Mouse (Mus musculus): ENCODE results near the gene Slc16a2.
"Not testable (repeated sequence)": the region's sequence is repeated elsewhere in the genome, so short reads cannot be mapped to it uniquely, and the experiment has no call there.

Slc16a2 gene

GRCm38 (mm10) chrX:103733091-103733490 is 88.7 kb downstream of the Slc16a2 start:
- DNase-seq: no peak

- DNase-seq: no peak
These were observed 89.6 kb downstream of the Slc16a2 start for GRCm38 (mm10) chrX:103732033-103732703.

- no peak for DNase-seq
These were observed 99.3 kb downstream of the Slc16a2 start for GRCm38 (mm10) chrX:103722437-103722836.

GRCm38 (mm10) chrX:103719618-103720185 is 102.1 kb downstream of the Slc16a2 start:
- no peak for DNase-seq

GRCm38 (mm10) chrX:103712922-103713321 is 108.9 kb downstream of the Slc16a2 start:
- no peak for DNase-seq

- DNase-seq: no peak
These were observed 112.1 kb downstream of the Slc16a2 start for GRCm38 (mm10) chrX:103709671-103710070.

GRCm38 (mm10) chrX:103708592-103708991 is 113.2 kb downstream of the Slc16a2 start:
- DNase-seq: no peak

GRCm38 (mm10) chrX:103704611-103705010 is 117.2 kb downstream of the Slc16a2 start:
- DNase-seq: no peak

- DNase-seq: no peak
These were observed 117.8 kb downstream of the Slc16a2 start for GRCm38 (mm10) chrX:103704024-103704423.

GRCm38 (mm10) chrX:103697796-103698195 is 124.0 kb downstream of the Slc16a2 start:
- no peak for DNase-seq

GRCm38 (mm10) chrX:103696081-103696519 is 125.7 kb downstream of the Slc16a2 start:
- DNase-seq: no peak

- DNase-seq: peak; percentile 39
These were observed 126.4 kb downstream of the Slc16a2 start for GRCm38 (mm10) chrX:103695165-103695996.

- DNase-seq: peak; percentile 6
These were observed 127.0 kb downstream of the Slc16a2 start for GRCm38 (mm10) chrX:103694787-103695164.

GRCm38 (mm10) chrX:103694381-103694780 is 127.4 kb downstream of the Slc16a2 start:
- DNase-seq: peak; percentile 4

GRCm38 (mm10) chrX:103692916-103693315 is 128.9 kb downstream of the Slc16a2 start:
- DNase-seq: no peak

- no peak for DNase-seq
These were observed 133.2 kb downstream of the Slc16a2 start for GRCm38 (mm10) chrX:103688551-103688950.

GRCm38 (mm10) chrX:103674674-103675073 is 147.1 kb downstream of the Slc16a2 start:
- DNase-seq: no peak

- DNase-seq: no peak
These were observed 148.0 kb downstream of the Slc16a2 start for GRCm38 (mm10) chrX:103673761-103674160.

GRCm38 (mm10) chrX:103670245-103670644 is 151.5 kb downstream of the Slc16a2 start:
- DNase-seq: no peak

- DNase-seq: not testable (repeated sequence)
These were observed 157.3 kb downstream of the Slc16a2 start for GRCm38 (mm10) chrX:103664445-103664844.

GRCm38 (mm10) chrX:103658985-103659384 is 162.8 kb downstream of the Slc16a2 start:
- DNase-seq: no peak

GRCm38 (mm10) chrX:103653021-103653420 is 168.8 kb downstream of the Slc16a2 start:
- no peak for DNase-seq

- no peak for DNase-seq
These were observed 169.7 kb downstream of the Slc16a2 start for GRCm38 (mm10) chrX:103652048-103652447.

Data from cerebellum, adult 11-12 months (tissue).